Mouse (Mus musculus) cerebellum, postnatal 36 days (tissue): ENCODE results near the gene Hltf.

Source experiments
- DNase-seq, 2 experiments: peaks; one replicate each; pipeline ENCODE4 v3.0.0; 2021 to 2022; ENCODE audit warnings: mixed read lengths in 2 of 2

The Hltf gene

GRCm38 (mm10) chr3:20147647-20148046 is 90.0 kb downstream of the Hltf start:
- no peak for DNase-seq

- DNase-seq, result no peak
Measured at GRCm38 (mm10) chr3:20150511-20150910, 92.9 kb downstream of the Hltf start.

DNA sequence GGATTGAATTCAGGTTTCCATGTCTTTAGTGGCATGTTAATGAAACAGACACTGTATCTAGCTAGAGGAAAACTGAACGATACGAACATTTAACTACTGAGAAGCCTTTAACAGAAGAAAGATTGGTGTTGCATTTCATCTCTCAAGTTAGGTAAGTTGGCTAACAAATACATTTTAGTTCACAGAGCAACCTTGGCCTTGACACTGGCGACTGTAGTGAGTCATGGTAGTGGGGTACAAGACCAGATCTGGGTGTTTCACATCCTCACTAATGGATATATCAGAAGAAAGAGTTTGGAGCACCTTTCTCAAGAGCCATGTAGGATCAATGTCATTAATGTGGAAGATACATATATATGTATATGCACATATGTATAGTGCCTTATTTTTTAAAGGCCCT is 94.0 kb downstream of the Hltf start:
- no peak for DNase-seq

- DNase-seq, result peak; percentile 34 to 45
Measured at GRCm38 (mm10) chr3:20154531-20155367, 97.1 kb downstream of the Hltf start, which contains the start of gene Gyg. Gene Gyg, minus strand, starts transcription at chr3:20155317.

DNA sequence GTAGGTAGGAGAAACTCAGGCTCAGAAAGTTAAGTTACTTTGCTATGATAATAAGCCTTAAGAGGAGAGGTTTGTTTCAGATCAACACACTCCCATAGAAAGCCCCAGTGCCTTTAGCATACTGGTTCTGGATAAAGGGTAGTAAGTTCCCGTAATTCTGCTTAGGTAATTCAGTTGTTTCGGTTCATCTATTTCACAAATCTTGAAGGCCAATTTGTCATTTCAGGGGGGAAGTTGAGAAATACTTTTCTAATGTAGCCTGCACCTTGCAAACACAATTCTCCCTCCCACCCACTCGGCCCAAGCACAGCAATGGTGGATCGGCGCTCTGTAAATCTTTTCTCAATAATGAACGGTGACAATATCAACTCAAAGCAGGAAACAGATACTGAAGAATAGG is 97.9 kb downstream of the Hltf start:
- DNase-seq, result no peak

DNA sequence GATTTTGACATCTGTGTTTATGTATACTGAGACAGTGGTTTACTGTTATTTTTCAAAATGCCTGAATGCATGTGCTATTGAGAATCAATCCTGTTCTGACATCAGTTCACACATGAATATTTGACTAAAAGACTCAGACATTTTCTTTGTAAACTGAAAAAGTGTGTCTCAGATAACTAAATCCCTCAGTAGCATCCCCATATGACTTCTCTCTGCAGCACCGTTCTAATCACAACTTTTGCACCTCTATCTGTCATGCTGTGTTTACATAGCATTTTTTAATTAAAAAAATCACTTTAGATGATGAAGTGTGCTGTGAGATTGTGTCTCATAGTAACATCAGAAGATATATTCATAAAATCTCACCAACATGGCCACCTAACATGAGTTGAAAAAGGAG is 109.9 kb downstream of the Hltf start:
- DNase-seq, result no peak
